Mouse (Mus musculus): Measurements from ENCODE around the gene Pak4. TPM values are rescaled to one million over a fixed set of nuclear protein-coding genes. Genes with fewer than 3 reads are reported as not detected.

The Pak4 gene
- polyA plus RNA-seq, 1 experiment: 32.8 TPM

- DNase-seq: peak; percentile 72
- no peaks in the 10 kb centered on the region; the same call in 1 of the 2 replicates for H3K36me3 ChIP-seq (ENCODE audit: control insufficient read depth, insufficient read depth, low read length)
Measured at GRCm38 (mm10) chr7:28568253-28568652, 29.7 kb downstream of the Pak4 start.

GRCm38 (mm10) chr7:28567539-28567938 is 30.4 kb downstream of the Pak4 start:
- Histone ChIP-seq H3K36me3 (ENCODE audit: control insufficient read depth, insufficient read depth, low read length) (no peaks in the 10 kb centered on the region; the same call in 1 of the 2 replicates), H3K4me3 (ENCODE audit: control insufficient read depth, insufficient read depth, low read length) (no peak overlapping the region), H3K4me1 (replicated peaks; ENCODE audit: control insufficient read depth, insufficient read depth, low read length) (peaks cover 18% of the 10 kb centered on the region), H3K27ac (ENCODE audit: control insufficient read depth, insufficient read depth, low read length) (no peak overlapping the region), H3K27me3 (ENCODE audit: control insufficient read depth, insufficient read depth, low read length) (no peaks in the 10 kb centered on the region)
- TF ChIP-seq POLR2A (IDR thresholded peaks at IDR 0.05; ENCODE audit: control insufficient read depth, extremely low read depth, insufficient read depth, low read length, poor library complexity): no peak
- no peak for TF ChIP-seq CTCF (IDR thresholded peaks at IDR 0.05; ENCODE audit: borderline replicate concordance, control insufficient read depth, extremely low read depth, insufficient read depth, low read length, poor library complexity)
- WGBS: 55% methylated on average over 4 of the region's 4 CpGs
- no peak for DNase-seq

More at GRCm38 (mm10) chr7:28568253-28568652, 29.7 kb downstream of the Pak4 start:
- Histone ChIP-seq H3K27ac (ENCODE audit: control insufficient read depth, insufficient read depth, low read length) (no peak overlapping the region), H3K4me3 (ENCODE audit: control insufficient read depth, insufficient read depth, low read length) (no peak overlapping the region), H3K27me3 (ENCODE audit: control insufficient read depth, insufficient read depth, low read length) (no peaks in the 10 kb centered on the region), H3K4me1 (replicated peaks; ENCODE audit: control insufficient read depth, insufficient read depth, low read length) (peaks cover 20% of the 10 kb centered on the region)
- TF ChIP-seq POLR2A (IDR thresholded peaks at IDR 0.05; ENCODE audit: control insufficient read depth, extremely low read depth, insufficient read depth, low read length, poor library complexity) (no peak), CTCF (IDR thresholded peaks at IDR 0.05; ENCODE audit: borderline replicate concordance, control insufficient read depth, extremely low read depth, insufficient read depth, low read length, poor library complexity) (0 out of 2 replicates have a peak, but pooled peaks have one; percentile 73)

- TF ChIP-seq CTCF (IDR thresholded peaks at IDR 0.05; ENCODE audit: borderline replicate concordance, control insufficient read depth, extremely low read depth, insufficient read depth, low read length, poor library complexity) (no peak), POLR2A (IDR thresholded peaks at IDR 0.05; ENCODE audit: control insufficient read depth, extremely low read depth, insufficient read depth, low read length, poor library complexity) (no peak)
- H3K4me3 ChIP-seq (ENCODE audit: control insufficient read depth, insufficient read depth, low read length): no peak overlapping the region
- H3K36me3 ChIP-seq (ENCODE audit: control insufficient read depth, insufficient read depth, low read length): no peaks in the 10 kb centered on the region; the same call in 1 of the 2 replicates
- peak overlapping the region; percentile 42; the same call in 1 of the 2 replicates for H3K27ac ChIP-seq (ENCODE audit: control insufficient read depth, insufficient read depth, low read length)
- no peaks in the 10 kb centered on the region for H3K27me3 ChIP-seq (ENCODE audit: control insufficient read depth, insufficient read depth, low read length)
- peak; percentile 49 for DNase-seq
- peaks cover 30% of the 10 kb centered on the region for H3K4me1 ChIP-seq (replicated peaks; ENCODE audit: control insufficient read depth, insufficient read depth, low read length)
- 16% methylated on average over 5 of the region's 5 CpGs for WGBS
Measured at GRCm38 (mm10) chr7:28565407-28565806, 32.6 kb downstream of the Pak4 start.

- WGBS: 97% methylated on average over 13 of the region's 13 CpGs
- H3K27me3 ChIP-seq (ENCODE audit: control insufficient read depth, insufficient read depth, low read length): no peaks in the 10 kb centered on the region
- no peak overlapping the region for H3K27ac ChIP-seq (ENCODE audit: control insufficient read depth, insufficient read depth, low read length)
- H3K36me3 ChIP-seq (ENCODE audit: control insufficient read depth, insufficient read depth, low read length): no peaks in the 10 kb centered on the region; the same call in 1 of the 2 replicates
- DNase-seq: no peak
- peaks cover 53% of the 10 kb centered on the region for H3K4me1 ChIP-seq (replicated peaks; ENCODE audit: control insufficient read depth, insufficient read depth, low read length)
- H3K4me3 ChIP-seq (ENCODE audit: control insufficient read depth, insufficient read depth, low read length): no peak overlapping the region
- TF ChIP-seq POLR2A (IDR thresholded peaks at IDR 0.05; ENCODE audit: control insufficient read depth, extremely low read depth, insufficient read depth, low read length, poor library complexity) (no peak), CTCF (IDR thresholded peaks at IDR 0.05; ENCODE audit: borderline replicate concordance, control insufficient read depth, extremely low read depth, insufficient read depth, low read length, poor library complexity) (no peak)
Measured at GRCm38 (mm10) chr7:28562951-28563350, 35.0 kb downstream of the Pak4 start.

- Histone ChIP-seq H3K4me1 (replicated peaks; ENCODE audit: control insufficient read depth, insufficient read depth, low read length) (peaks cover 56% of the 10 kb centered on the region), H3K4me3 (ENCODE audit: control insufficient read depth, insufficient read depth, low read length) (no peak overlapping the region), H3K27ac (ENCODE audit: control insufficient read depth, insufficient read depth, low read length) (no peak overlapping the region), H3K27me3 (ENCODE audit: control insufficient read depth, insufficient read depth, low read length) (no peaks in the 10 kb centered on the region), H3K36me3 (ENCODE audit: control insufficient read depth, insufficient read depth, low read length) (no peaks in the 10 kb centered on the region; the same call in 1 of the 2 replicates)
- DNase-seq: no peak
- TF ChIP-seq POLR2A (IDR thresholded peaks at IDR 0.05; ENCODE audit: control insufficient read depth, extremely low read depth, insufficient read depth, low read length, poor library complexity): no peak
- TF ChIP-seq CTCF (IDR thresholded peaks at IDR 0.05; ENCODE audit: borderline replicate concordance, control insufficient read depth, extremely low read depth, insufficient read depth, low read length, poor library complexity): no peak
- 96% methylated on average over 13 of the region's 13 CpGs for WGBS
Measured at GRCm38 (mm10) chr7:28562371-28562770, 35.6 kb downstream of the Pak4 start.

GRCm38 (mm10) chr7:28561967-28562366 is 36.0 kb downstream of the Pak4 start:
- no peaks in the 10 kb centered on the region for H3K27me3 ChIP-seq (ENCODE audit: control insufficient read depth, insufficient read depth, low read length)
- H3K4me1 ChIP-seq (replicated peaks; ENCODE audit: control insufficient read depth, insufficient read depth, low read length): peaks cover 59% of the 10 kb centered on the region
- H3K4me3 ChIP-seq (ENCODE audit: control insufficient read depth, insufficient read depth, low read length): no peak overlapping the region
- TF ChIP-seq CTCF (IDR thresholded peaks at IDR 0.05; ENCODE audit: borderline replicate concordance, control insufficient read depth, extremely low read depth, insufficient read depth, low read length, poor library complexity) (no peak), POLR2A (IDR thresholded peaks at IDR 0.05; ENCODE audit: control insufficient read depth, extremely low read depth, insufficient read depth, low read length, poor library complexity) (no peak)
- H3K27ac ChIP-seq (ENCODE audit: control insufficient read depth, insufficient read depth, low read length): no peak overlapping the region
- DNase-seq: no peak
- no peaks in the 10 kb centered on the region for H3K36me3 ChIP-seq (ENCODE audit: control insufficient read depth, insufficient read depth, low read length)
- WGBS: 96% methylated on average over 11 of the region's 11 CpGs

GRCm38 (mm10) chr7:28560856-28561255 is 37.1 kb downstream of the Pak4 start:
- TF ChIP-seq POLR2A (IDR thresholded peaks at IDR 0.05; ENCODE audit: control insufficient read depth, extremely low read depth, insufficient read depth, low read length, poor library complexity): no peak; the same call in 1 of the 2 replicates
- no peak for TF ChIP-seq CTCF (IDR thresholded peaks at IDR 0.05; ENCODE audit: borderline replicate concordance, control insufficient read depth, extremely low read depth, insufficient read depth, low read length, poor library complexity)
- Histone ChIP-seq H3K36me3 (ENCODE audit: control insufficient read depth, insufficient read depth, low read length) (no peaks in the 10 kb centered on the region), H3K27ac (ENCODE audit: control insufficient read depth, insufficient read depth, low read length) (peak overlapping the region; percentile 77), H3K4me1 (replicated peaks; ENCODE audit: control insufficient read depth, insufficient read depth, low read length) (peaks cover 65% of the 10 kb centered on the region), H3K4me3 (ENCODE audit: control insufficient read depth, insufficient read depth, low read length) (no peak overlapping the region), H3K27me3 (ENCODE audit: control insufficient read depth, insufficient read depth, low read length) (no peaks in the 10 kb centered on the region)
- 47% methylated on average over 10 of the region's 10 CpGs for WGBS
- DNase-seq: peak; percentile 54

Data from thymus, adult 2 months (tissue).